Mouse (Mus musculus) right cerebral cortex, adult 2 months (tissue): ENCODE measurements around the gene Dhx37.
A peak's percentile ranks its signal among the peaks of the same experiment; 100 is the strongest.

Experiments used
- DNase-seq, 2 experiments: peaks; one replicate each; pipeline ENCODE4 v3.0.0; 2021 to 2022; ENCODE audit warnings: low spot score in 2 of 2

The Dhx37 gene

DNA sequence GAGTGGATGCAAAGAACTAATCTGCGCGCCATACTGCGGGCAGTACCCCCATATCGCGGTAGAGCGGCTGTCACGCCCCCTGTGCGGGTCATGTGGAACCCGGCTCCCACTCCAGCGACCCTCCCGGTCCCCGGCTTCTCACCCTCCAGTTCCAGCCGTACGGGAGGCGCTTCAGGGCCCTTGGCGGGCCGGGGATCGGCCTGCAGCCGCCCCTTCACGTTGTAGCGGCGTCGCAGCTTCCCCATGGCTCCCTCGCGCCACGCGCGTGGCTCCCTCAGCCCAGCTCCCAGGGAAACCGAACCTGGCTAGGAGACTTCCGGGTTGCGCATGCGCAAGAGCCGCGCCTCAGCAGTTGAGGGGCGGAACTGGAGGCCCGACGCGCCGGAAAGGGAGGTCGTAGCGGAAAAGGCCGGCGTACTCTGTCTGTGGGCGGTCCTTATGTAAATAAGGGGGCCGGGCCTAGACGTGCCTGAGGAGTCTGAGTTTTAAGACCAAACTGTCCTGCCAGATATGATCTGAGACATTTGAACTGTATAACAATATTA lies at the start of gene Dhx37:
Gene Dhx37 (minus strand): TSS at position 329 of the 545 bp plus-strand sequence.
- DNase-seq = peak; percentile 92 to 94

DNA sequence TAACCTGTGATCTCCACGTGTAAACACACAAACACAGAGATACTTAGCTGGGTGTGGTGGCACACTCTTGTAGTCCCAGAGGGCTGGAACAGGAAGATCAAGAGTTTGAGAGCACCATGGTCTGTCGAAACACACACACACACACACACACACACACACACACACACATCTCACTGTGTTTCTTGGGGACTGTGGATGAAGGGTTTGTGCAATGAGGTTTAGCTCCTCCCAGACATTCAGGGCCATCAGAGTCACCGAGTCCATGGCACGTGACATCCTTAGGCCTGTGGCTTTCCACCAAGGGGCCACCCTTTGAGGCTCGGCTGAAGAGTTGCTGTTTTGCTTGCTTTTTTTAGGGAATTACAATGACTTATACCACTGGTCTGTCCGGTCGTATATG lies 48.6 kb upstream of the Dhx37 start:
- DNase-seq = no peak

DNA sequence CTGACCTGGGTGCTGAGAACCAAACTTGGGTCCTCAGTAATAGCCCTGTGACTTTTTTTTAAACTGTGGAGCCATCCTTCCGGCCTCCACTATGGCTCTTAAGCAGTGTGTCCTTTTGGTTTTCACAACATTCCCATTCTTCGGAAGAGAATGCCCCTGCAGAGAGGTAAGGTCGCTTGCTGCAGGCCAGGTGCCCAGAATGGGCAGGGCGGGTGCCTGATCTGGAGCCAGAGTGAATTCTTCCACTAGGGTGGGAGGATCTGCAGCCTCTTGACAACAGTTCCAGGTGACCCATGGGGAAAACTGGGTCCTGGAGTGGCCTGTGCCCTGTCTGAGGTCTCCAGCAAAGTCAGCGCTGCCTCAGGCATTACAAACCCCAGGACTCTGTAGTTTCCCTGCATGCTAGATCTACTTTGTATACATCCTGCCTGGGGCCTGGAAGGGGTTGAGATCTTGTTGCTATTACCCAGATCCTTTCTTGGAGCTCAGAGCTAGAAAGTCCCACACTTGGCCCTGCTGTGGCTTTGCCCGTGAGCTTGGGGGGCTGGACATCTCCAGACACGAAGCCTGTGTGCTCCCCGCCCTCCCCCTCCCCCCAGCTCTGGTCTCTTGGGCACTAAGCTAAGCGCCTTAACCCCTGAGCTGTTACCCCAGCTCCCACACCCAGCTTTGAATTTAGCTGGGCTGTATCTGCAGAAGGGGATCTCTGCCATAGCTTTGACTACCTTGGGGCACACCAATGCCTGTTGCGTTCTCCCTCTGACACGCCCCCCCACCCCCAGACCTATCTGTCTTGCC lies 46.7 kb upstream of the Dhx37 start:
- no peak for DNase-seq

DNA sequence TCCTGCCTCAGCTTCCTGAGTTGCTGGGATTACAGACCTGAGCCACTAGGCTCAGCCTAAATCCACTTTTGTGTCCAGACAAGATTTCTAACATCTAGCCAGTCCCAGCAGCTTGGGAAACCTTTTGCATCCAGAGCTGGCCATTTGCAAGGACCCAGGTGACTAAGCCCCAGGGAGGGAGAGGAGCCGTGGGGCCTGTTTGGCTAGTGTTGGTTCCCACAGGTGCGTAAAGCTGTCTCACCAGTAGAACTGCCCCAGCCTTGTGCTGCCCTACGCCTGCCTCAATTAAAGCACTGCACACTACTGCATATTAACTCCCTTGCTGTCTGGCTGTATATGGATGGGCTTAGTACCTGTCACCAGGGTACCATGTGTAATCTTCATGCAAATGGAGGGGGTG lies 45.5 kb upstream of the Dhx37 start:
- no peak for DNase-seq

DNA sequence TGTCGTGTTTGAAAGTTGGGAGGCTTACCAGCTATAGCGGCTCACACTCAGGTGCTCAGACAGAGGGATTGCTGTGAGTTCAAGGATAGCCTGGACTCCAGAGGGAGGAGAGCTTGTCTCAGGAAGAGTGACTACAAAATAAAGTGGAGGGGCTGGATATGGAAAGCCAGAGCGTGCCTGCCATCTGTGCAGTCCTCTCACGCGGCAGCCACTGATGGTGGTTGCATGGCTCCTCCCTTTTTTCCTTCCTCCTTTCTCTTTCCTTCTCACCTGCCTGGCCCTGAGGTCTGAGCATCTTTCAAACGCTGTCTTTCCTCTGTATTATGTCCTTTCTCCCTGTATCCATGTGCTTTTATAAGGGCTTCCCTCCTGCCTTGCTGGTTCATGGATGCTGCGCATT lies 44.1 kb upstream of the Dhx37 start:
- DNase-seq = no peak

DNA sequence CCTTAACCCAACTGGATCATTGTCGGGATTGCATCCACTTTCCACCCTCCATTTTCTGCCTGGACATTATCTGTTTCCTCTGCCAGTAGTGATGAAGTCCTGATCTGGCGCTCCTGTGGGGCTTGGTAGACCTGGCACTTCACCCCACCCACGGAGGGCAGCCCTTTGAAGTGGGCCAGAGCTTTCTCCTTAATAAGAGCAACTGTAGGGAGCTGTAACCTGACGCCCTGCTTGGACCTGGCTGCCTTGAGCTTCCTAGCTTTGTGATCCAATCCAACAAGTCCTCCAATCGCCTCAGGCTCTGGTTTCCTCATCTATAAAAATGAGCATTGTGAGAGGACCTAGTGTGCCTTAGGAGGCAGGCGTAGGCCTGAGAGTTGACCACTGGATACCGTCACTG lies 43.6 kb upstream of the Dhx37 start:
- DNase-seq = no peak

DNA sequence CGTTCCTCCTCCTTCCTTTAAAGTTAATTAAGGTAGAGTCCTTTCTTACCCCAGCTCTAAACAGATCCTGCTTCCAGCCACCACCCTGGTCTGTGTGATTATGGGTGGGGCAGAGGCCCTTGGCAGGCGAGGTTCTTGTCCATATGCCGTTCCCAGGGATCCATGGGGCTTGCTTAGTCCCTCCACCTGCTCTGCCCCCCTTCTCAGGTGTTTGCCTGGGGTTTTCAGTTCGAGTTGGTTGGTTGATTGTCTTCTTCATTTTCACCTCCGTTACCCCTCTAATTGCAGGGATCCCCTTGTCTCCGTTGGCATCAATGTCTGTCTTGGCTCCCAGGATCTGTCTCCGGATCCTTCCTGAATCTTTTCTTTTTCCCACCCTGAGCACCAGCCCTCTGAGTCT lies 42.9 kb upstream of the Dhx37 start:
- no peak for DNase-seq

DNA sequence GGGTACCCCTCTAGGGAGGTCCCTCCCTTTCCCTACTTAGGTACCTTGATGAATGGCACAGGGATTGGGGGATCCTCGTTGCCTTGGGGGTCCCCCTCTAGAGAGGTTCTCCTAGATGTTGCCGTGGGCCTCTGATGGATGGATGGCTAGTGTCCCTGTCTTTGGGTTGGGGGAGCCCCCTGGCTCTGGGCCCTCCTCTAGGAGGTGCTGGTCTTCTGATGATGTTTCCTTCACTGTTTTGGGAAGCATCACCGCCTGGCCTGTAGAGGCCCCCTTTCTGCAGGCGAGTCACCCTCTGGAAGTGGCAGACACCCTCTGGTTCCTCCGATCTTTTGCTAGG lies 42.3 kb upstream of the Dhx37 start:
- peak; percentile 37 to 52 for DNase-seq

DNA sequence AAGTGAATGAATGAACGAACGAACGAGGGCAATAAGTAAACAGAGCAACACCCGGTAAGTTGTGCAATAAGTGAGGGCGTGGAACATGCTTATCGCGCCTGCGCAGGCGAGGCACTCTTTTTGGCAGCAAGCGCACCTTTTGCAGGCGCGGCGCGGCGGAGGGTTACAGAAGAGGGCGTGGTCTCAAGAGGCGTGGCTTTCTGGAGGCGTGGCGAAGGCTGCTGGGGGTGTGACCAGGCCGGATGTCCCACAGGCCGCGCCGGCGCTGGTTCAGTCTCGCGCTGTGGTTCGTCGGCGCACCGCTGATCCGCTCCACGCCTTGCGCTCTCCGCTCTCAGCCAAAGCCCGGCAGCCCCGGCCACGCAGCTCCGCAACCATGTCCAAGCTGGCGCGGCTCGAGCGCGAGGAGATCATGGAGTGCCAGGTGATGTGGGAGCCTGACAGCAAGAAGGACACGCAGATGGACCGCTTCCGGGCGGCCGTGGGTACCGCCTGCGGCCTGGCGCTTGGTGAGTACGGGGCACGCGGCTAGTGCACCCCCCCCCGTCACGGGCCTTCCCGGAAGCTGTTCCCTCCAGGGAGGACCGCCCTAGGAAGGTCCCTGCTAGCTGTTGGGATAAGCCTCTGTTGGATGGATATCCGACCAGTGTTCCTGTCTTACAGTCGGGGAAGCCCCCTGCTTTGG lies 41.8 kb upstream of the Dhx37 start, which contains the start of gene Aacs:
Gene Aacs (plus strand): TSS at position 214 of the 685 bp plus-strand sequence.
- DNase-seq = peak; percentile 98

DNA sequence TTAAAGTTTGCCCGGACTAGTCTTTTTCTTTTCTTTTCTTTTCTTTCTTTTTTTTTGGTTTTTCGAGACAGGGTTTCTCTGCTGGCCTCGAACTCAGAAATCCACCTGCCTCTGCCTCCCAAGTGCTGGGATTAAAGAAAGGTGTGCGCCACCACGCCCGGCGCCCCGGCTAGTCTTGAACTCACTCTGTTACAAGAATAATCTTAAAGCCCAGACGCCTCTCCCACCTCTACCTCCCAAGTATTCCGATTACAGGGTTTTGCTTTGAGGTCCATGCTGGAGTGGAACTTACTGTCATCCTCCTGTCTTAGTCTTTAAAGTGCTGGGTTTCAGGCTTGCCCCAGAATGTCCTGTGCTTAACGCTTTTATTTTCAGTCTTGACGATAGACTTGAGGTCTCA lies 41.1 kb upstream of the Dhx37 start:
- no peak for DNase-seq

DNA sequence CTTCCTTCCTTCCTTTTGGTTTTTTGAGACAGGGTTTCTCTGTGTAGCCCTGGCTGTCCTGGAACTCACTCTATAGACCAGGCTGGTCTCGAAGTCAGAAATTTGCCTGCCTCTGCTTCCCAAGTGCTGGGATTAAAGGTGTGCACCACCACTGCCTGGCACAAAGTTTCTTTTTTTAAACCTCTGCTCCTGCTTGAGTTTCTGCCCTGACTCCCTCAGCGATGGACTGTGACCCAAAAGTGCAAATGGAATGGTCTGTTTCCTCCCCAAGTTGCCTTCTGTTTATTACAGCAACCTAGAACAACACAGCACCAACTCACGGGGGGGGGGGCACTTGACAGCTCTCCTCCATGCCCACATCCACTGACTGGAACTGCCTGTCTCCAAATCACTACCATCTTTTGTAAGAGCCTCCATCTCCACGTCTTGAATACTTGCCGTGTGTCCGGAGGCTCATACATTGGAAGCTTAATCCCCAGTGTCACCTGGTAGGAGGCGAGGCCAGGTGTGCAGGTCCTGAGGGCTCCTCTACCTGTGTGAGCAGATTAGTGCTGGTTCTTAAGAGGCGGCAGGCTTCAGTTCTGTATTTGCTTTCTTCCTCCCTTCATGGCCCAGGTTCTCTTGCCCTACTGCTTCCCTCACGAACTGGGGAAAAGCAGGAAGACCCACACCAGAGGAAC lies 39.0 kb upstream of the Dhx37 start:
- DNase-seq = no peak

DNA sequence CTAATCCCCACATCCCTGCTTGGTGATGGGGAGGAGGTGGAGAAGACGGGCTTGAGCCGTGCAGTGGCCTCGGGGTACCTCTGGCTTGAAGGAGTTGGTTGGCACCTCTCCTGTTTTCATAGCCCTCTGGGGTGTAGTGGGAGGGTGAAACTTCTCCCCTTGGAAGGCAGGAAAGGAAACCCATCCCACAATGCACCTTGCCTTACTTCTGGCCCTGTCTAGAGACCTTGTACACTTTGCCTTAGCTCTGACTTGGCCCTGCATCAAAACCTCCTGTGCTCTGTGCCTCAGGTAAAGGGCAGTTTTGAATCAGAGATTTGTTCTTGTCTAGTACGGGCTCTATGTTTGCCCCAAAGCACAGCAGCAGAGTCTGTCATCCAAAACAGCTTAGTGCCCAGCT lies 36.8 kb upstream of the Dhx37 start:
- DNase-seq = no peak

DNA sequence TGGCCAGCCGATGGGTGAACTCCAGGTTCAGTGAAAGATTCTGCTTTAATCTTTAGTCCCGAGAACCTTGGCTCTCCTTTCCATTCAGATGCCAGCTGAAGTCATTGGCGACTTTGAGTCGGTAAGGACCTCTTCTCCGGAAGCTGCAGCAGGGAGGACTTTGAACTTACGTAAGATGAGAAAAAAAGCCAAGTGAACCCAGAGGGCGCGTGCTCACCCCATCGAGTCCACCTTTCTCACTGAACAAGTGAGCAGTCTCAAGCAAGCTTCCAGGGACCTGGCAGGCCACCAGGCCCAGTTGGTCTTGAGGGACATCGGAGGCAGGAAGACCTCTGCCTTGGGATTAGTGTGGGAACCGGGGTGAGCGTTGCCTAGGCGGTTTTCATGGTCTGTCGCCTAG lies 33.3 kb upstream of the Dhx37 start:
- DNase-seq = no peak

DNA sequence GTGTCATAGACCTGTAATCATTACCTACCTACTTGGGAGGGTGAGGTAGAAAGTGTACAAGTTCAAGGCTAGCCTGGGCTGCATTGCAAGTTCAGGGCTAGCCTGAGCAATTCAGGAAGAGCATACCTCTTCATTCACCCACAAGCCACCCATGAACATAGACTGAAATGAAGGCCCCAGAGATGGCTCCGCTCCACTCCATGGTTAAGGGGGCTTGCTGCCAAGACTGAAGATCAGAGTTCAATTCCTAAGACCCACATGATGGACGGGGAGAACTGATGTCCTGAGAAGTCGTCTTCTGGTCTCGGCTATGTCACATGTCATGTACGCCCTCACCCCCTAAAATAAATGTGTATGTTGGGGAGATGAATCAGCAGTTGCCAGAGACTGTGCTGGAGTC lies 32.6 kb upstream of the Dhx37 start:
- DNase-seq = no peak

DNA sequence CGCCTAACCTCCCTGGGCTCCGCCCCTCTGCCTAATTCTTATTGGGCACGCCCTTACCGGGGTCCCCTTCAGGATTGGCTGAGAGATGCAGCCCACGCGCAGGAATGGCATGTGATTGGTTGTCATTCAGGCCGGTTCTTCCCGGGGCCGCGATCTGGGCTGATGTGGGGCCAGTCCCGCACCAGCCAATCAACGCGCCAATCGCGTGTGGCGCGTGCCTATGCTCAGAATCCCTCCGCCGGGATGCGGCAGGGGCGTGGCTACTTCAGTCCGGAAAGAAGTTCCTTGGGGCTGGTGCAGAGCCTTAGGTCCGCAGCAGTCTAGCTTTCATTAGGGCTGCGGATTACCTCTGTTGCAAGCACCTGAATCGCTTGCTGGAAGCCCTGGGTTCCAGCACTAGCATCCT lies 31.8 kb upstream of the Dhx37 start:
- DNase-seq = peak; percentile 97 to 98

DNA sequence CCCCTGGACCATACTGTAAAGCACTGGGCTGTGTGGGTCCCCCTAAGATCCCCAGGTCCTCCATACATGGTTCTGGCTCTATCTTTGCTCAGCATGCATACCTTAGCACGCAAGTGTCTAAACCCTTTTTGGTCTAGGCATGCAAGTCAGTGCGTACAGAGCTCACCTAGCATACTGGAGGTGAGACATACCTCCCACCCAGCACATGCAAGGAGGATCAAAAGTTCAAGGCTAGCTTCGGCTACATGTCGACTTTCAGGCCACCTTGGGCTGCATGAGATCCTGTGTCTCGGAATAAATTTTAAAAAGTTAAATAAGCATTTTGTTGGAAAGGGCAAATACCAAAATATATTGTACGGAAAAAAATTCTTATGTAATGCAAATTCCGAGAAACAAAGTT lies 31.3 kb upstream of the Dhx37 start:
- no peak for DNase-seq

DNA sequence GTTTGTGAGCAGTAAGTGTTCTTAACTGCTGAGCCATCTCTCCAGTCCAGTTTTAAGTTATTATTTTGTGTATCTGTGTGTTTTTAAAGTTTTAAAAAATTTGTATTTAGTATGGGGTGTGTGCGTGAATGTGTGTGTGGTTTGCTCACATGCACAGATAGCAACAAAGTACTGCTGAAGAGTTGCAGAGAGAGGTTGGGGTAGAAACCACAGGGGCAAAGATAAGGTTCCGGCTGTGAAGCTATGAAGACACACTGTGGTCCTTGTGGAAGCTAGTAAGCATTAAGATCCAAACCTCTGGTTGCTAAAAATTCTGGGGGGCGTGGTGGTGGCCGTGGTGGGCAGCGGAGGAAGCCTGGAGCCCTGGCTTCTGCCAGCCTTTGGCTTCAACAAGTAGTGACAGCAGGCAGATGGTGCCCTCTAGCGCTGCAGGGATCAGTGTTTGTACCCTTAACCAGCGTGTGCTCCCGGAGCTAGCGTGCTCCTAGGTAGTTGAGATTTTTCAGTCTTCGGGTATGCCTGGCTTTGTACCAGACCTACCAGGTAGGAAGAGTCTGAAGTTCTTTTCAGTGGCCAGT lies 28.0 kb upstream of the Dhx37 start:
- peak in 1 of 2 experiments; percentile 41 for DNase-seq

DNA sequence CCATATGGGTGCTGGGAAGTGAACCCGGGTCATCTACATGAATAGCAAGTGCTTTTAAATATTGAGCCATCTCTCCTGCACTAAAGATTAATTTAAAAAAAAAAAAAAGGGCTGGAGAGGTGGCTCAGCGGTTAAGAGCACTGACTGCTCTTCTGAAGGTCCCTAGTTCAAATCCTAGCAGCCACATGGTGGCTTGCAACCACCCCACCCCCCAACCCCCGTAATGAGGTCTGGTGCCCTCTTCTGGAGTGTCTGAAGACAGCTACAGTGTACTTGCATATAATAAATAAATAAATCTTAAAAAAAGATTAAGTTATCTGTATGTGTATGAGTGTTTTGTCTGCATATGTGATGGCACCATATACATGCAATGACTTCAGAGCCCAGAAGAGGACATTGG lies 26.7 kb upstream of the Dhx37 start:
- no peak for DNase-seq

DNA sequence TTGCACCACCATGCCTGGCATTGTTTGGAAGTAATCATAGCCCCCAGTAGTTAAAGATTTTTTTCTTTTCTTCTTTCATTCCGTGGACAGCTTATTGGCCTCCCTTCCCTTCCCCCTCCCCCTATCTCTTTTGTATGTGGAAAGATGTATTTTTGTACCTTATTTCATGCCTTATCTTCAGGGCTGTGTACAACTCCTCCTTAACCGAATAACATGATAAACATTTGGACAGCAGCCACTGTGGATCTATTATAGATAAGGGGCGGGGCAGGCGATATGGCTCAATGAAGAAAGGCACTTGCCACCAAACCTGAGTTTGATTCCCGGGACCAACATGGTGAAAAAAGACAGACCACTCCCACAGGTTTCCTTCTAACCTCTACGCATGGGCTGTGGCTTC lies 23.6 kb upstream of the Dhx37 start:
- DNase-seq = no peak

DNA sequence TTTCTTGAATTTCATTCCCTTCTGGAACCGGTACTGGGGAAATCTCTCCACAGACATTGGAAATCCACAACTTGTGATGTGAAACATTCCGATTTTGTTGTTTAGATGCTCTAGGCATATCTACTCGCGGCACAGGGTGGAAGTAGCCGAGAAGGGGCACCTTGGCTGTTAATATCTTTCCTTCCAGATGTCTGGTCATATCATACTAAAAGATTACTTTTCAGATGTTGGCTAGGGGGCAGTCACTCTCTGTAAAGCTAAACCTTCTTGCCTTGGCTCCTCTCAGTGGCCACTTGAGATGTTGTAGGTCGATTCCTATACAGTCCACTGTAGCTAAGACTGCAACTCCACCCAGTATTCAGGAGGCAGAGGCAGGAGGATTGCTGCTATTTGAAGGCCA lies 22.2 kb upstream of the Dhx37 start:
- no peak for DNase-seq

DNA sequence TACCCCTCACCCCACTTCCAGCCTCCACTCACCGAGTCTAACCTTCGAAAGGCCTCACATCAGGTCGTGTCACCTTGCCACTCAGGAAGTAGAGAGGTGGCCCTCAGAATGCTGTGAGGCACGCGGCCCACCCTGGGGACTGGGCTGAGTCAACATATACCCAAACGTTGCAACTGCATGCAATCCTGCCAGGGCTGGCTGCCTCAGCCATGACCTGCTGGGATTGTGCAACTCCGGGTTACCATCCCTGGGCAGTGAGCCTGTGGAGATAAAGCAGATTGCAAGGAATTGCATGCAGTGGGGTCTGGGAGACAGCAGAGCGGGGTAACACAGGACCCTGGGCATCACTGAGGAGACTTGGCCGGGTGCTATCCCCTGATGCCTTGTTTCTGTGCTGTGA lies 18.7 kb upstream of the Dhx37 start:
- no peak for DNase-seq

DNA sequence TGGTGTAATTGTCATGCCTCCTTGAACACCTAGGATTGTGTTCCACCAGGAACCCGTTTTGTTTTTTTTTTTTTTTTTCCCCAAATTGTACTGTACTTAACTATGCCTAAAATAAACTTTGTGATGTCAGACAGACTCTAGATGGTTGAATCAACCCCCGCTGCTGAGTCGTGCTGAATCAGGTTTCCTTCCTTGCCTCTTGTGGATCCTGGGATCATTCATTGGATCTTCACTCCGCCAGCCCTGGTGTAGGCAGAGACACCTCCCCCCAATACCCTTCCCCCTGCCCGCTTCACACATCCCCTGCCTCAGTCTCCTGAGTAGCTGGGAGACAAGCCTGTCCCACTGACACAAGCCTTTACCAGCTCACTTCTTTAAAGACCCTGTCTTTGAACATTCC lies 15.4 kb upstream of the Dhx37 start:
- DNase-seq = peak; percentile 64 to 71
